Mouse (Mus musculus): ENCODE results near the gene Tmem201.

GRCm38 (mm10) chr4:149678006-149678405, 59.8 kb downstream of the Tmem201 start:
- TF ChIP-seq GATA1 (IDR thresholded peaks at IDR 0.05; ENCODE audit: borderline replicate concordance, low read length) (no peak), CTCF (IDR thresholded peaks at IDR 0.05; ENCODE audit: low read depth, low read length) (no peak), GATA2 (IDR thresholded peaks at IDR 0.05; ENCODE audit: borderline replicate concordance, low read depth, low read length) (no peak), POLR2AphosphoS5 (IDR thresholded peaks at IDR 0.05; ENCODE audit: insufficient replicate concordance, low read depth, low read length) (no peak)
